8 mouse cellular contexts compared by ENCODE assay signal in genomic region chr8:77609621-77610020, GRCm38 (mm10). TPM values are rescaled to one million over a fixed set of nuclear protein-coding genes. Genes with fewer than 3 reads are reported as not detected.
A peak's percentile ranks its signal among the peaks of the same experiment; 100 is the strongest.
DNase-seq lines count a peak whose midpoint lies in the region; ATAC-seq and TF ChIP-seq lines count a peak whose summit lies in the region.

No protein-coding gene starts in this region.

- TF ChIP-seq CTCF in spleen, adult 2 months (IDR thresholded peaks at IDR 0.05; ENCODE audit: extremely low read depth, insufficient read depth, insufficient read length, insufficient replicate concordance), result no peak

- no peak for DNase-seq in spleen, adult 2 months (ENCODE audit: low read depth in 1 of 2, low spot score in 2 of 2)
- DNase-seq in spleen, adult 12 weeks (ENCODE audit: low spot score), result no peak
- no peak for DNase-seq in urinary bladder, postnatal 4 days (ENCODE audit: low spot score in 2 of 2)
- DNase-seq in left cerebral cortex, adult 8-10 months (ENCODE audit: low spot score in 2 of 2), result no peak
- no peak for DNase-seq in urinary bladder, postnatal 25 days (ENCODE audit: low spot score)

- H3K27me3 ChIP-seq in erythroblast, embryonic 14.5 days (ENCODE audit: control insufficient read depth), result peaks cover 20% of the 10 kb centered on the region
- H3K27me3 ChIP-seq in spleen, adult 2 months (ENCODE audit: control insufficient read depth, insufficient read depth, low read length), result no peaks in the 10 kb centered on the region
- no peaks in the 10 kb centered on the region; the same call in 1 of the 2 replicates for H3K27me3 ChIP-seq in liver, embryonic 12.5 days (replicated peaks)

- H3K27ac ChIP-seq in spleen, adult 2 months (ENCODE audit: insufficient read depth, low read length), result no peak overlapping the region
- no peak overlapping the region for H3K27ac ChIP-seq in liver, embryonic 12.5 days

- 30% methylated on average over 7 of the region's 7 CpGs for WGBS in spleen, adult 2 months
- 18% methylated on average over 7 of the region's 7 CpGs for WGBS in liver, embryonic 12.5 days (ENCODE audit: insufficient replicate concordance)

- H3K4me3 ChIP-seq in erythroblast, embryonic 14.5 days (replicated peaks), result peak overlapping the region; percentile 74
- H3K4me3 ChIP-seq in spleen, adult 2 months (ENCODE audit: extremely low read depth, insufficient read depth, insufficient read length), result peak overlapping the region; percentile 89; the same call in 1 of the 2 replicates
- H3K4me3 ChIP-seq in liver, embryonic 12.5 days, result peak overlapping the region; percentile 63

- TF ChIP-seq POLR2A in spleen, adult 2 months (IDR thresholded peaks at IDR 0.05; ENCODE audit: low read depth, low read length), result no peak

- peak overlapping the region; percentile 57; the same call in 1 of the 2 replicates for H3K9ac ChIP-seq in liver, embryonic 12.5 days

- no peaks in the 10 kb centered on the region; the same call in 1 of the 2 replicates for H3K36me3 ChIP-seq in erythroblast, embryonic 14.5 days (ENCODE audit: control insufficient read depth)
- peaks cover 6% of the 10 kb centered on the region for H3K36me3 ChIP-seq in spleen, adult 2 months (ENCODE audit: control insufficient read depth, insufficient read depth, low read length)
- peaks cover 6% of the 10 kb centered on the region; the same call in 1 of the 2 replicates for H3K36me3 ChIP-seq in liver, embryonic 12.5 days

- ATAC-seq in erythroblast, adult 5-6 weeks (replicated peaks; ENCODE audit: low FRiP score, poor library complexity, severe bottlenecking), result no peak
- ATAC-seq in liver, embryonic 12.5 days, result no peak

- peaks cover 12% of the 10 kb centered on the region for H3K4me1 ChIP-seq in erythroblast, embryonic 14.5 days (ENCODE audit: control insufficient read depth)
- peaks cover 4% of the 10 kb centered on the region; the same call in 1 of the 2 replicates for H3K4me1 ChIP-seq in spleen, adult 2 months (ENCODE audit: control insufficient read depth, insufficient read depth, insufficient read length)
- H3K4me1 ChIP-seq in liver, embryonic 12.5 days, result peaks cover 18% of the 10 kb centered on the region; the same call in 1 of the 2 replicates

- H3K9me3 ChIP-seq in erythroblast, embryonic 14.5 days (ENCODE audit: control insufficient read depth, low read length), result peaks cover 3% of the 10 kb centered on the region; the same call in 1 of the 2 replicates
- no peaks in the 10 kb centered on the region for H3K9me3 ChIP-seq in liver, embryonic 12.5 days (replicated peaks)

- peak overlapping the region; percentile 80 for H3K4me2 ChIP-seq in liver, embryonic 12.5 days

RNA-seq across cellular contexts. Expression of gene Tmem184c, which starts 0.9 kb away (rescaled TPM):
- not detected in 2 replicates for polyA plus RNA-seq in erythroblast, embryonic 14.5 days (2012)
- total RNA-seq in erythroblast, adult 5-6 weeks (2015; ENCODE audit: low replicate concordance), result 1.5 and 3.5 TPM in 2 replicates
- 6.3 and 9.6 TPM in 2 replicates for total RNA-seq in erythroblast, adult 5-6 weeks (2017; ENCODE audit: low replicate concordance)
- 3.8 and 4.9 TPM in 2 replicates for polyA plus RNA-seq in spleen, adult 2 months (2012; rRNA removed)
- 7.8 and 8.4 TPM in 2 replicates for polyA plus RNA-seq in liver, embryonic 12.5 days (2016; fragmentation: Nextera tagmentation; extraction: Ambion mirVana)
- total RNA-seq in left cerebral cortex, adult 8-10 months (2022), result 10 to 100 TPM; 61.2 to 69.9 (median 65.1) TPM
